Mouse (Mus musculus): ENCODE data around the gene Dguok. TPM values are rescaled to one million over a fixed set of nuclear protein-coding genes. Genes with fewer than 3 reads are reported as not detected.

Dguok gene
- polyA plus RNA-seq, 1 experiment from 2014 or later: 30.7 TPM

DNA sequence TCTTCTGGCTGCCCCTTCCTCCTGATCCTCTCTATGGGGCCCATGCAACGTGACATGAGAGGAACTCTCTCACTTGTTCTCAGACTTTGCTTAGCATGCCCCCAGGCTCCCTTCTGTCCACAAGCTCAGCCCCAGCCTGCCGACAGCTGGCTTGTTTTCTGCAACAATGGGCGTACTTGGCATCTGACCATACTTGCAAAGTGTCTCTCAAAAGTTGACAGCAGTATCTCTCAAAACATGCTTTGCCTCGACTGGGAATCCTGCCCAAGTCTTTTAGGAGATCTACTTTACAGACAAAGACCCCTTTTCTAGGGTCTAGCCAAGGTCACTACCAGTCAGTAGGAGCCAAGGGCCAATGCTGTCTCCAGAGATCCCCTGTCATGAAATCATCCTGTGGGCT is 20.9 kb downstream of the Dguok start:
- Histone ChIP-seq H3K79me2 (ENCODE audit: inconsistent target) (no peaks in the 10 kb centered on the region), H3K27ac (no peak overlapping the region), H3K36me3 (ENCODE audit: inconsistent target) (peaks cover 25% of the 10 kb centered on the region), H3K4me3 (ENCODE audit: inconsistent target) (no peak overlapping the region)
- 92% methylated on average over 4 of the region's 4 CpGs for WGBS (ENCODE audit: missing documents)

DNA sequence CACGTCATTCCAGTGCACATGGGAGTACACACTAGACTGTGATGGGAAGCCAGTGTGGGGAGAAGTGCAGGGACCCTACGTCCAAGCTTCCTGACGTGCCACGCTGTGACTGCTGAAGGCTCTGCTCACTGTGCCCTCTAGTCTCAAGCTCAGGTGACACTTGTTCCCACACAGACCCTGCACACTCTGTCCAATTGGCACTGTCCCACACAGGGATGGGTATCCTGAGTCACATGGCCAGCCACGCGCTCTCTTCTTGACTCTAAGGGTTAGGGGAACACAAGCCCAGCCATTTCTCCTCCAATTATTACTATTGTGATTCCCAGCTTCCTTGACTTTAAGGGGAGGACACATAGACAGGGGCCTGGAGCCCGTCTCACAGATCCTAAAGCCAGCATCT is 23.0 kb downstream of the Dguok start:
- Histone ChIP-seq H3K27ac (peak overlapping the region; percentile 98), H3K4me3 (ENCODE audit: inconsistent target) (no peak overlapping the region), H3K36me3 (ENCODE audit: inconsistent target) (peaks cover 26% of the 10 kb centered on the region; the same call in 1 of the 2 replicates), H3K79me2 (ENCODE audit: inconsistent target) (no peaks in the 10 kb centered on the region)
- WGBS (ENCODE audit: missing documents): 92% methylated on average over 7 of the region's 7 CpGs

DNA sequence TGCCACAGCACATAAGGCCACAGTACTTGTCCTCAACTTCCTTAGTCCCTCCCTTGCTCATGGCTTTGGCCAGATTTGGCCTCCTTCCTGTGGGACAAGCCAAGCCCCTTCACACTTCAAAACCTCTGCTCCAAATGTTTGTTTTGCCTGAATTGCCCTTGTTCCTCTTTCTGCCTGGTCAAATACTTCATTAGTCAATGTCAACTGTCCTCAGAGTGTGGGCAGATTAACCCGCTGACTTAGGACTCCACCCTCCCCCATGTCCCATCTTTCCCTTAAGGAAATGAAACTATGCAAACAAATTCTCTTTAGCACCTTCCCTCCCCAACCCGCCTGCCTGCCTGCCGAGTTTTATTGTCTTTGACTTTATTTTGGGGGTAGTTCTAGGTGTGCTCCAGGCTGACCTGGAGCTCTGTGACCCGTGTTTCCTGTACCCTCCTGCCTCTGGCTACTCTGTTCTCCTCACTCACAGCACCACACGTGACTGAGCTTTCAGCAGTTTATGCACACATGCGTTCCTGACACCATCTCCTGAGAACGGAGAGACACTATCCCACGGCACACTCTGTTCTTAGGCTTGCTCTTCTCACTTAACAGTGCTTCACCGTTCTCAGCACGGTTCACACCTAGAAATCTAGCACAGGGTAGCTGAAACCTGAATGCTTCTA is 24.2 kb downstream of the Dguok start:
- Histone ChIP-seq H3K4me3 (ENCODE audit: inconsistent target) (no peak overlapping the region), H3K79me2 (ENCODE audit: inconsistent target) (no peaks in the 10 kb centered on the region), H3K27ac (peak overlapping the region; percentile 98), H3K36me3 (ENCODE audit: inconsistent target) (peaks cover 26% of the 10 kb centered on the region; the same call in 1 of the 2 replicates)
- WGBS (ENCODE audit: missing documents): 16% methylated on average over 10 of the region's 10 CpGs

DNA sequence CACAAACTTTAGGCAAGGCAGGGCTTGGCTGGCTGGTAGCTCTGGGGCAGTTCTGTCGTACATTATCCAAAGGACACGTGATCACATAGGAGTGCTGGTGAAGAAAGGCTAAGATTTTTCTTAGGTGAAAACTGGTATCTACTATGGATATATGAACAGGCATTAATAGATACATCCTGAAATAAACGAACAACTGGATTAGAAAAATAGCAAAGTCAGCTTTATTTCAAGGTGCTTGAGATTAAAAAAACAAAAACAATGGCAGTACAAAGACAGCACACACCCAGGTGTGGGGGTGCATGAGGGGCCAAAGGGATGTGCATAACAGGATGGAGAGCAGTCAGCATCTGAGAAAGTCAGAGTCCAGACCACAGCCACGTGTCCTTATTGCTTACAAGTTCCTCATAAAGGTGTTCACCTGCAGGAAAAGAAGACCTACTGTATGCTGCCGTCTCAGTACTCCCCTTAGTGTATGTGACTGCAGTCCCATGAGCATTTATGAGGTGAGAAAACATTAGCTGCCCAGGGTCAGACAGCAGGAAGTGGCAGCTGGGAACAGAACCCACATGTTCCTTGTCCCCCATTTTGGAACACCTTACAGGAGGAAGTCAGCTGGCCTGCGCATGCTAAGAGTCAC is 26.6 kb downstream of the Dguok start:
- Histone ChIP-seq H3K4me3 (ENCODE audit: inconsistent target) (no peak overlapping the region), H3K79me2 (ENCODE audit: inconsistent target) (no peaks in the 10 kb centered on the region), H3K36me3 (ENCODE audit: inconsistent target) (peaks cover 26% of the 10 kb centered on the region; the same call in 1 of the 2 replicates), H3K27ac (no peak overlapping the region)
- 79% methylated on average over 6 of the region's 6 CpGs for WGBS (ENCODE audit: missing documents)

- Histone ChIP-seq H3K36me3 (ENCODE audit: inconsistent target) (peaks cover 21% of the 10 kb centered on the region; the same call in 1 of the 2 replicates), H3K79me2 (ENCODE audit: inconsistent target) (no peaks in the 10 kb centered on the region), H3K4me3 (ENCODE audit: inconsistent target) (no peak overlapping the region), H3K27ac (no peak overlapping the region)
- WGBS (ENCODE audit: missing documents): 100% methylated on average over 2 of the region's 2 CpGs
Measured at GRCm38 (mm10) chr6:83479193-83479592, 27.6 kb downstream of the Dguok start.

GRCm38 (mm10) chr6:83478628-83479027 is 28.1 kb downstream of the Dguok start:
- no peak overlapping the region for H3K27ac ChIP-seq
- peaks cover 21% of the 10 kb centered on the region; the same call in 1 of the 2 replicates for H3K36me3 ChIP-seq (ENCODE audit: inconsistent target)
- WGBS (ENCODE audit: missing documents): 88% methylated on average over 7 of the region's 7 CpGs
- no peaks in the 10 kb centered on the region for H3K79me2 ChIP-seq (ENCODE audit: inconsistent target)
- H3K4me3 ChIP-seq (ENCODE audit: inconsistent target): no peak overlapping the region

DNA sequence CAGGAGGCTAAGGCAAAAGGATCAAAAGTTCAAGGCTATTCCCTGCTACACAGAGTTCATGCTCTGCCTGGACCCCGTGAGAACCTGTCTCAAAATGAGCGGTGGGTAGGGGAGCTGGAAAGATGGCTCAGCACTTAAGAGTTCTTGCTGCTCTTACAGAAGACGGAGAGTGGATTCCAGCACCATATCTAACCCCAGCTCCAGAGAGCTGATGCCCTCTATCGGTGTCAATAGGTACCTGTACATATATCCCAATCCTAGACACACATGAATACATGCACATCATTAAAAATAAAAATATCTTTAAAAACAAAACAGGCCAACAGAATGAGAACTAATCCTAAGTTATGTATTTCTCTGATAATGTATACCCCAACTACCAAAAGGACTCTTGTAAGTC is 28.6 kb downstream of the Dguok start:
- Histone ChIP-seq H3K27ac (peak overlapping the region; percentile 17), H3K79me2 (ENCODE audit: inconsistent target) (no peaks in the 10 kb centered on the region), H3K36me3 (ENCODE audit: inconsistent target) (peaks cover 21% of the 10 kb centered on the region; the same call in 1 of the 2 replicates), H3K4me3 (ENCODE audit: inconsistent target) (no peak overlapping the region)
- 54% methylated on average over 4 of the region's 4 CpGs for WGBS (ENCODE audit: missing documents)

DNA sequence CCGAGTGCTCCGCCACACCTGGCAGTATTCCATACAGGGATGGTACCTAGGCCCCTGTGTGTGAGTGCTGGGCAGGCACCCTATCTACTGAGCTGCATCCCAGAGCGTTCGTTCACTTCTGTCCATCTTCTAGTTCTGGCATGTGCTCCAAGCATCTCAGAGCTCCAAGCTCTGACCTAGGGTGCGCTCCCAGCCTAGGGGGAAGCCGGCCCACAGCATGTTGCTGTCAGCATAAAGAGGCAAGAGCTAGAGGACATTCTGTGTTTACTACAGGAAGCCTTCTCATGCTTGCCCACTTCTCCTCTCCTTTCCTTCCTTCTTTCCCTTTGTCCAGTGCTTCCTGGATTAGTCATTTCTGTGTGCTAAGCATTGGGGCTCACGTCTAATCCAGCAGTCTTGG is 31.3 kb downstream of the Dguok start:
- peak overlapping the region; percentile 58 for H3K27ac ChIP-seq
- no peaks in the 10 kb centered on the region for H3K79me2 ChIP-seq (ENCODE audit: inconsistent target)
- WGBS (ENCODE audit: missing documents): 67% methylated on average over 7 of the region's 7 CpGs

GRCm38 (mm10) chr6:83473240-83473639 is 33.5 kb downstream of the Dguok start:
- H3K27ac ChIP-seq: no peak overlapping the region
- no peaks in the 10 kb centered on the region for H3K36me3 ChIP-seq (ENCODE audit: inconsistent target)
- H3K4me3 ChIP-seq (ENCODE audit: inconsistent target): no peak overlapping the region
- WGBS (ENCODE audit: missing documents): 44% methylated on average over 9 of the region's 9 CpGs
- H3K79me2 ChIP-seq (ENCODE audit: inconsistent target): no peaks in the 10 kb centered on the region

More for the DNA sequence above, 31.3 kb downstream of the Dguok start:
- Histone ChIP-seq H3K4me3 (ENCODE audit: inconsistent target) (no peak overlapping the region), H3K36me3 (ENCODE audit: inconsistent target) (peaks cover 11% of the 10 kb centered on the region; the same call in 1 of the 2 replicates)

GRCm38 (mm10) chr6:83471739-83472138 is 35.0 kb downstream of the Dguok start:
- Histone ChIP-seq H3K27ac (no peak overlapping the region), H3K36me3 (ENCODE audit: inconsistent target) (no peaks in the 10 kb centered on the region)
- 96% methylated on average over 6 of the region's 7 CpGs for WGBS (ENCODE audit: missing documents)

GRCm38 (mm10) chr6:83464011-83464410 is 42.8 kb downstream of the Dguok start:
- Histone ChIP-seq H3K27ac (no peak overlapping the region), H3K36me3 (ENCODE audit: inconsistent target) (no peaks in the 10 kb centered on the region), H3K4me3 (ENCODE audit: inconsistent target) (no peak overlapping the region), H3K79me2 (ENCODE audit: inconsistent target) (no peaks in the 10 kb centered on the region)

More at GRCm38 (mm10) chr6:83471739-83472138, 35.0 kb downstream of the Dguok start:
- Histone ChIP-seq H3K79me2 (ENCODE audit: inconsistent target) (no peaks in the 10 kb centered on the region), H3K4me3 (ENCODE audit: inconsistent target) (no peak overlapping the region)

DNA sequence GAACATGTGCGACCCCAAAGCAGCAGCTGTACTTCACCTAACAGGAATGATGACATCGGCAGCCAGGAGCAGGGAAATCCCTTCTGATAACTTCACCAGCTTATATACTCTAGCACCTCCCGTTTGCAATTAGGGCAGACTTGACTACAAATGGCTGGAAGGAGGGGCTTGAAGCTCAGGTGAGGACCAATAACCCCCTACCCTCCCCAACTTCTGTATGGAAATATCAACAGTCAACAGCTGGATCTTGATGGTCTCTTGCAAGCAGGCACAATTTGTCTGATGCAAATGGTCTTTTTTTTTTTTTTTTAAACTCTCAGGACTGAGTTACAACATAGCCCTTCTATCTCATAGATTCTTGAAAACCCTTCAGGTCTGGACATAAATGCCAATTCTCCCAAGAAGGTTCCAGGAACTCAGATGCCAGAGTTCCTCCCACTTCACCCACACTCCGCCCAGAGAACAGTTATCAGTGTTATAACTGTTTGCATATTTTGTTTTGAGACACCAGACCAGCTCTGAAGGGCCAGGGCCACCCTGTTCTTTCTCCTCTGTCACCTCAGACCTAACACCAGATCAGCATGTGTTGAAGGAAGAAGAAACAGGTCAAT is 47.6 kb downstream of the Dguok start, which contains the start of gene Tet3:
Tet3 (minus strand) TSS at position 51 of the 611 bp plus-strand sequence.
- Histone ChIP-seq H3K36me3 (ENCODE audit: inconsistent target) (no peaks in the 10 kb centered on the region; the same call in 1 of the 2 replicates), H3K4me3 (ENCODE audit: inconsistent target) (no peak within 1 kb of the TSS), H3K79me2 (ENCODE audit: inconsistent target) (peaks cover 15% of the 10 kb centered on the region), H3K27ac (no peak within 1 kb of the TSS)
- WGBS (ENCODE audit: missing documents): 73% methylated on average over 4 of the region's 4 CpGs

GRCm38 (mm10) chr6:83456984-83457810 is 49.6 kb downstream of the Dguok start:
- Histone ChIP-seq H3K27ac (peak overlapping the region; percentile 64), H3K4me3 (ENCODE audit: inconsistent target) (peak overlapping the region; percentile 27), H3K79me2 (ENCODE audit: inconsistent target) (peaks cover 35% of the 10 kb centered on the region), H3K36me3 (ENCODE audit: inconsistent target) (peaks cover 3% of the 10 kb centered on the region; the same call in 1 of the 2 replicates)
- 10% methylated on average over 32 of the region's 33 CpGs for WGBS (ENCODE audit: missing documents)
